Mouse (Mus musculus) brain, adult 2 months (tissue): Measurements from ENCODE around the gene Rtn1.

Experiments
- DNase-seq: peaks from one replicate; pipeline ENCODE4 v3.0.0; 2011; ENCODE audit warnings: low read depth, low spot score

Rtn1 gene

GRCm38 (mm10) chr12:72279129-72279875 is 129.6 kb downstream of the Rtn1 start:
- DNase-seq: no peak

GRCm38 (mm10) chr12:72273721-72274414 is 135.0 kb downstream of the Rtn1 start:
- peak; percentile 62 for DNase-seq

GRCm38 (mm10) chr12:72267614-72268013 is 141.2 kb downstream of the Rtn1 start:
- DNase-seq: no peak

DNA sequence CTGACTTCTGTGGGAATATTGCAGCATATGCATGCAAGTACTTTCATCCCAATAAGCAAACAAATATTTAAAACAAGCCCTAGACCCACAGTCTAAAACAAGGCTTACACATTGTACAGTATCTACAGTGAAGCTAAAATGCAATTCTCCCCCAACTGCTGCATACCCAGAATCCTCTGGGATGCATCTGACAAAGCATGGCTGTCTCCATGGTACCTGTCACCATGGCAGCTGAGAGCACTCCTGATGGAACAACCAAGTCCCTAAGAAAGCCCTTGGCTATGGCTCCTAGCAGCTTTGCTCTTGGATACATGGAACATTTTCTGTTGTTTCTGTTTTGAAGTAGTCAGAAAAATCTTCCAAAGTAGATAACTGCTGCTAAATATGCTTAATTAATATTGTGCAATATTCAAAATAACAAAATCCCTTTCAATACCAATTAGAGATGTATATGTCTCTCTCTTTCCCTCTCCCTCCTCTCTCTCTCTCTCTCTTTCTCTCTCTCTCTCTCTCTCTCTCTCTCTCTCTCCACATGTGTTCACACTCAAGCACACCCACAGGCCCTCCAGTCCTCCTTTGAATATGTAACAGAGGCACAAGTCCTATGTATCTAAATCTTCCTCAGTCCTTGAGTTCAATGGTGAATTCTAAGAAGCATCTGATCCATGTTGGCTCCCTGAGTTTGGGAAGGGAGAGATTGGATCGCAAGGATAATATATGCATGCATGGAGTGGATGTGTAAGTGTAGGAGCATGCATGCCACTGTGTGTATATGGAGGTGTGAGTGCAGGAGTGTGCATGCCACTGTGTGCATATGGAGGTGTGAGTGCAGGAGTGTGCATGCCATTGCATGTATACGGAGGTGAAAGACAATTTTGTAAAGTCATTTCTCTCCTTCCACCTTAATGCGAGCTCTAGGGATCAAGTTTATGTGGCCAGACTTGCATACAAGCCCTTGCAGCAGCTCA is 143.3 kb downstream of the Rtn1 start:
- DNase-seq: peak; percentile 87

- DNase-seq: peak; percentile 82
Observed at GRCm38 (mm10) chr12:72263213-72264103, 145.4 kb downstream of the Rtn1 start.

DNA sequence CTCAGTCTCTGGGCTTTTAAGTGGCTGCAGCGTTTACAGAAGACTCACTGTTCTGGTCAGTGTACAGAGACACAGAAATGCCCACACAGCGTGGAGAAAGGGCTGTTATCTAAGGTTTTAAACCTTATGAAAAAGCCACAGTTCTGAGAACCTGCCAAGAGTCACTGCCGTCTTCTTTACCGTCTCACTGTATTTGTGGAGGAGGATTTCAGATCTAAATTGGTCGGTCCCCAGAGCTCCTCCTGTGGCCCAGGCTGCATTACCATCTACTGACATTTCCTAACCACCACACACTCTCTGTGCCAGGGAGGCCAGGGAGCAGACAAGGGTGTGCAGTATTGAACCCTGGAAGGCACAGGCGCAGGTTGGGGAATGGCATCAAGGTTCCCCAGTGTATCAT is 151.9 kb downstream of the Rtn1 start:
- peak; percentile 67 for DNase-seq

GRCm38 (mm10) chr12:72253040-72253439 is 155.8 kb downstream of the Rtn1 start:
- DNase-seq: no peak

GRCm38 (mm10) chr12:72251890-72252445 is 156.9 kb downstream of the Rtn1 start:
- DNase-seq: no peak

DNA sequence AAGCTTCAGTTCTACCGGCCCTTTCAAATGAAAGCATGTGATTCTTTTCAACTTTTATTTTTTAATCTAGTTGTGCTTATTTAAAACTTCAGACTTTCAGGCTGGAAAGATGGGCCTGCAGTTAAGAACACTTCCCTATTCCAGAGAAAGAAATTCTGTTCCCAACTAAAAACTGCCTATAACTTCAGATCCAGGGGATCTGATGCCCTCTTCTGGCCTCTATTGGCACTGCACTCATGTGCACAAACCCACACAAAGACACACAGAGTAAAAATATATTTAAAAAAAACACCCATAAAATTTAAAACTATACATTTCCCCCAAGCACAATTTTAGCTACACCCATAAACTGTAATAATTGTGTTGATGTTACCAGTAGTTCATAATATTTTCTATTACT is 163.9 kb downstream of the Rtn1 start:
- DNase-seq: no peak

GRCm38 (mm10) chr12:72242807-72243206 is 166.0 kb downstream of the Rtn1 start:
- no peak for DNase-seq

GRCm38 (mm10) chr12:72240506-72240905 is 168.3 kb downstream of the Rtn1 start:
- no peak for DNase-seq

DNA sequence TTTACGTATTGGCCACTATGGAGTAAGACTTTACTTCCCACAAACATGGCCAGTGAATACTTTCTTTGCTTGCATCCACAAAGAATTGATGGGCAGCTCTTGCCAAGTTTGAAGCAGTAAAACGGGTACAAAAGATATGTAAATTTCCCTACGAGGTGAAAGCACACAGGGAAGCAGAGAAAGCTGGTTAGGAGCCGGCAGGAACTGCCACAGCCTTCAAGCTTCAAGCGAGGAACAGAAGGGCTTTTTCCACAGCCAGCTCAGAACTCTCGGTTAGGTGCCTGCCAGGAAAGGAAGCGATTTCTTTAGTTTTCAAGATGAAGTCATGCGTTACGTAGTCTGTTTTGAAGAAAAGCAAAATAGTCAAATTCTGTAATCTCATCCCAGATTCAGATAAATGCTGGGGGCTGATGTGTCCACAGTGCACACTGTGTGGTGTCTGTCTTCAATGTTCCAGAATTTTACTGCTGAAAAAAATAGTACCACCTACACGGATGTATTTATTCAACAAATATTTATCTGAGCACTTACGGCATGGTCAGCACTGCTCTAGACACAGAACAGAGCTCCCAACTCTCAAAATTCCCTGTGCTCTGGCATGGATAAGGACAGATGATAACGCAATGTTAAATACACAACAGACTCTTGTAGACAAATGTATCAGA is 169.5 kb downstream of the Rtn1 start:
- peak; percentile 80 for DNase-seq

DNA sequence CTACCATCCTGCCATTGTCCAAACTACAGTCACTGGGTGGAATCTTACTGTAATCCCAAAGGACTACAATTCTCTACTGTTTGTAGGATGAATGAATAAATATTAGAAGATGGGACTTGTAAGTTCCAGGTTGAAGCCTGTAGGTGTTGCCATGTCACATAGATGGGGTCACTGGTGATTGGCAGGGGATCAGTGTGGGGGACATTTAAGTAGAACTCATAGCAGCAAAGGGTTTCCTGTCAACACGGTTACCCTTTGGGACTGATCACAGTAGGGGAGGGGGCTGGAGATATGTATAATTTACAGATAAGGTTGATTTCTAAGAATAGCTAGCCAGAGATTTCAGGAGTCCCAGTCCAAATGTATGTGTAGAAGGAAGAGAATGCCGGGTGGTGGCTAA is 171.6 kb downstream of the Rtn1 start:
- DNase-seq: no peak

DNA sequence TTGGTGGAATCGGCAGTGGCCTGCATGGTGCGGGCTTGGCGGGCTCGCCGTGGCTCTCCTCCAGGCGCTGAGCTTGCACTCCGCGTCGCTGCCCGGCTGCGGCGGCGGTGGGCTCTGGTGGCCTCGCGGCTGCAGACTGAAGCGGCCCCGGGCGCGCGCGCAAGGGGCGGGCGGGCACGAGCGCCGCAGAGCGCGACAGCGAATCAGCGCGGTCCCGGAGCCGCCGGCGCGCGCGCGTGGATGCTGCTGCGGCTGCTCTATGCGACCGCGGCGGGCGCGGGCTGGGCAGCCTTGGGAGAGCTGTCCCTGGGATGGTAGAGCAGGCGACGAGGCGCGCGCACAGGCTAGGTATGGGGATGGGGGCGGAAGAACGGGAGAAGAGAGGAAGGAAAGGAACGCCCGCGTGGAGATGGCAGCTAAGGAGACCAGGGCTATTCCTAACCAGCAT is 172.3 kb downstream of the Rtn1 start:
- DNase-seq: peak; percentile 95

DNA sequence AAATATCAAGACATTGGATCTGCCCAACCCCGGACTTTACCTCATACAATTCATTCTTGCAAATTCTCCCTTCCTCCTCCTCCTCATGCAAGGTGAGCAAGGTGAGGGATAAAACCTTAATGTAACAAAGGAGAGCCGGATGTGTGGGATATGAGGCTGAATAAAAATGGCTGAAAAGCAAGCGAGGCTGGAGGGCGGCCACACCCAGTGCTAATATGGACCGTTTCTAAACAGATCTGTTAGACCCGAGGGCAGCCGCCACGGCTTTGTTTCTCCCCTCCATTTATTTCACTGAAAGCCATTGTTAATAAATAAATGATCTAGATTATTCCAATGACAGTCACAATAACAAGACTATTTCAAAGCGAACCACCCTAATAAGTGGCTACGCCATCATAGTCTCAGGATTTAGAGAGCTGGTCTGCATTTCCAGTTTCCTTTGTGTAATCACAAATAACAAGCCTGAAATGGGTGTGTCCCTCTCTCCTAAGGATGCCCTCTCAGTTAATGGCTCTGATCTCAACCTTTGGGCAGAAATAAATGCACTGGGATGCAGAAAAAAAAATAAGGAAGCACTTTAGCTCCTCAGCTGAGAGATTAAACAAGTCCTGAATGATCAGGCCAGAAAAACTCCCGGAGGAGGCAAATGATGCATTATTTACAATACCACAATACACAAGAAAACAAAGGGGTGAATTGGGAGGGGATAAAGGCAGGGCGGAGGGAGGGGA is 173.1 kb downstream of the Rtn1 start:
- DNase-seq: peak; percentile 66

- DNase-seq: peak; percentile 71
Observed at GRCm38 (mm10) chr12:72234966-72235365, 173.9 kb downstream of the Rtn1 start.

DNA sequence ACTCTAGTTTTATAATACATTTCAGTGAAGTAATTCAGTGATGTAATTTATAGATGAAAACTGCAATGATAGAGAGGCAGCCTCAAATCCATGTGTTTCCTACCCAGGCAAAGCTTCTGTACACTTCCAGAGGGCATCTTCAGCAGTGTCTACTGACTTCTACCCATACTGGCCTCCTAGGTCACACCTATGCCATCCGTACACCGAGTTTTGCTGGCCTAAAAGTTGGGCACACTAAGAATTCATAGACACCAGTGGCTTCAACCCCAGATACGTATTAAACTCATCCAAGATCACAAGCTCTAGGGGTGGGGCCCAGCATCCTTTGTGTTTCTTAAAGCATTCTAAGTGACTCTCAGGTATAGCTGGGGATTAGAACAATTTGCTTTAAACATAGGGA is 174.7 kb downstream of the Rtn1 start:
- DNase-seq: peak; percentile 21

- DNase-seq: peak; percentile 89
Observed at GRCm38 (mm10) chr12:72232826-72233790, 175.7 kb downstream of the Rtn1 start.
